Mouse (Mus musculus) CD8-positive naive resting alpha-beta T cell, adult 2 months (primary cell): ENCODE results near the gene Socs3.

Source experiments
- DNase-seq, 2 experiments: peaks; one replicate each; pipeline ENCODE4 v3.0.0; 2022; ENCODE audit warnings: low read depth in 2 of 2, low spot score in 2 of 2

Socs3 gene

DNA sequence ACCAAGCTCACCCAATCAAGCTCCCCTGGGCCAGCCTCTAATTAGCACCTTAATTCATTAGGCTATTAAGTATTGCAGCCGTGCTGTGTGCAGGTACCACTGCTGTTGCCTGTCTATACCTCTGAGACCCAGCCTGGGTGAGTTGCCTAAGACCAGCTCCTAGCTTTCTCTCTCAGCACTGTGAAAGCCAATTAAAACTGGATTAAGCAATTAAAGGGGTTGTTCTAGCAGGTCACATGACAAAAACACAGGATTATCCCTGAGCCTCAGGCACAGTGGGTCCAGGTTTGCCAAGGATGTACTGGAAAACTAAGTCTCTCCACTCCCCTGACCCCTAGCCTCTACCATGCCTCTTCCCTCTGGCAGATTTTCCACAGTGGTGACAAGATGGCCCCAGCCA lies 44.3 kb downstream of the Socs3 start:
- no peak for DNase-seq

- DNase-seq, result no peak
Observed at GRCm38 (mm10) chr11:117924466-117924865, 45.4 kb downstream of the Socs3 start.

DNA sequence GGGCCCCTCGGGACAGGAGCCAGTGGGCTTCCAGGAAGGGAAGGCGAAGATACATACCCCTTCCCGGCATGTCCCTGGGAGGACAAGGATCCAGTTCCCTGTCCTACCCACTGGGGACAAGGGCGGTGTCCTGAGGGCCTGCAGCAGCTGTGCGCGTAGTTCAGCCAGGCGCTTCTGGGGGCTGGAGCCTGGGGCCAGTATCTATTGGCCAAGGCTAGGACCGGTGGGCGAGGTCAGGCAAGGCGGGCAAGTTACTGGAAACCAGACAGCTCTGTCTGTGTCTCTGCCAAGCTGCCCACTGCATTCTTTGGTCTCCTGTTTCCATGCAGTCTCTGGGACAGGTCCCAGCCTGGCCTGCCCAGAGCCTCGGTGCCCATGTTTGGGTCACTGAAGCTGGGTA lies 46.6 kb downstream of the Socs3 start:
- no peak for DNase-seq

DNA sequence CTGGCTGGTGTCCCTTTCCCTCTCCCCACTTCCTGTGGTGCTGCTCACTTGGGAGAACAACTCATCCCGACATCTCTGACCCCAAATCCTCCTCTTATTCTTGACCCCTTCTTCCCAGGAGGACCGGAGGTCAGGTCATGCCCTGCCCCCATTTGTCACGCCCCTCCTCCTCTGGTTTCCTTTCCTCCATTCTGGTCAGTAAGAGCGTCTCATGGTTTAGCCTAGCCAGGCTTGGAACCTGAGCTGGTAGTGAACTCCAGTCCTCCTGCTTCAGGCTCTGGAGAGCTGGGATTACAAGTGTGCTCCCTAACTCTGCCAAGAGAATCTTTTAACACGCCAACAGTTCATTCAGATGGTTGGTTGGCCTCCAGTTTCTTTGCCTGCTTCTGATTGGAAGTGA lies 50.6 kb downstream of the Socs3 start:
- DNase-seq, result no peak

GRCm38 (mm10) chr11:117918541-117918940 lies 51.3 kb downstream of the Socs3 start:
- DNase-seq, result no peak
